Mouse (Mus musculus) mature B cell (primary cell): Measurements from ENCODE around the gene Hs3st1.
"Not testable (repeated sequence)": the region's sequence is repeated elsewhere in the genome, so short reads cannot be mapped to it uniquely, and the experiment has no call there.

Source experiments
- in situ Hi-C: fragments of 300-500 bp; cut with MboI; formaldehyde crosslinking; loops from 2 replicates; pipeline ENCODE4 v1.14.3; 2019

The Hs3st1 gene

DNA sequence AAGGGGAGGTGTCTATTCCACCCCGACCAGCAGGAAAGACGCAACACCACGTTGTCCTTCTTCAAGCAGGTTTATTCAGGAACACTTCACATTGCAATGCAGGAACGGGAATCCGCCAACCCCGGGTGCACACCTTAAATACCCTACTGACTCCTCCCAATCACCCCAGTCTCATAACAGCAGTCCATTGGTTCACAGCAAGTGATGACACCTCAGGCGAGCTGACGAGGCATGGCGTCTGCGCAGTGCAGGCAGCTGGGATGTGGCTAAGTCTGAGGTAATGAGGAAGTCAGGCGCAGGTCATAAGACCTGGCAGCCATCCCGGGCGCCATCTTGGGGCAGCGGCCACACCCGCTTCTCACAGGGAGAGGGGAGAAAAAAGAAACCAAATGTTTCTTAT lies at the start of gene Hs3st1:
Gene Hs3st1, minus strand, starts transcription at position 101 of the 400 bp plus-strand sequence.
- in situ Hi-C loops: not testable (repeated sequence)

DNA sequence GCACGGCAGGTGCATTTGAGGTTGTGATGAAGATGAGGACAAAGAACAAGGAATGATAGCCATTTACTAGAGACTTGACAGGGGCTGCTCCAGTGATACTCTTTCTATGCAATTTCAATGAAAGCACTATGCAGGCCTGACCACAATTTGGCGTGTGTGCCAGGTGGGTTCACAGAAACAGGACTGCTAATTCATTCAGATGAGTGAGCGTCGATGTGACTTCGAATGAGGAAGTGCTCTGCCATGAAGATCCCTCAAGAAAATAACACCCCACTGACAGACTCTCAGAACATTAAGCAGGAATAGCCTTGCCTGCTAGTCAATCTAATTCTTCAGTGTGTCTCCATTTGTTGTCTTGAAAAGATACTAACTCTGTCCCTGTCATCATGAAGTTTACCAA lies 49.4 kb upstream of the Hs3st1 start:
- in situ Hi-C loops: no loop called here

DNA sequence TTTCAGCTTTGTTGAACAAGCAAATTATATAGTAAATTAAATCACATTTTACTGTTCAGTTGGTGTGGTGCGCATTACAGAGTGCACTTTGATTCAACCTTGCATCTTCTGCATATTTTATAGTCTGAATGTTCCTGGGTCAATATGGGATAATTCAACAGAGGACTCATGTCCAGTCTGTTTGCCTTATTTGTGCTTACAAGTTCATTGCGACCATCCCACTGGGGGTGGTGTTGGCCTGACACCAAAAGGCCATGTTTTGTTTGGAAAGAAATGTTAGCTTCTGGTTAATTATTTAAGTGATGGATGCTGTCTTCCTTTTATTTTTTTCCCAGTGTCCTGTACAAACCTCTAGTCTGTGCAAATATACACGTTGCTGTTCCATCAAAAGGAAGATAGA lies 48.7 kb upstream of the Hs3st1 start:
- in situ Hi-C loops: no loop called here

DNA sequence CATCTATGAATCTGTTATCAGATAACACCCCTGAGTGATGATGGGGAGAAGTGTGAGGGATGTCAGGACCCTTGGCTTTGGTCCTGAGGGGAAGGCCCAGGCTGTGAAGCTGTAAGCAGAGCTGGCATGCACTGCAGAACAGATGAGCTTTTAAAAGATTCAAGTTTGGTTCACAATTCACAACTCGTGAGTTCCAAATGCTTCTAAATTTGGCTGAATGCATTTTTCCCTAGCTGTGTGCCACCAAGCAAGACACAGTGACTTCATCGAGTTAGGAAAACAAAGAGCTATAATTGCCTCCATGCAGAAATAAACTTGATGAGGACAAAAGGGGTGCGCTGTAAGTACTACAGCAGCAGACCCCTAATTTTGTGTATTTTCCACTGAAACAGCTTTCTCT lies 48.2 kb upstream of the Hs3st1 start:
- in situ Hi-C loops: no loop called here

DNA sequence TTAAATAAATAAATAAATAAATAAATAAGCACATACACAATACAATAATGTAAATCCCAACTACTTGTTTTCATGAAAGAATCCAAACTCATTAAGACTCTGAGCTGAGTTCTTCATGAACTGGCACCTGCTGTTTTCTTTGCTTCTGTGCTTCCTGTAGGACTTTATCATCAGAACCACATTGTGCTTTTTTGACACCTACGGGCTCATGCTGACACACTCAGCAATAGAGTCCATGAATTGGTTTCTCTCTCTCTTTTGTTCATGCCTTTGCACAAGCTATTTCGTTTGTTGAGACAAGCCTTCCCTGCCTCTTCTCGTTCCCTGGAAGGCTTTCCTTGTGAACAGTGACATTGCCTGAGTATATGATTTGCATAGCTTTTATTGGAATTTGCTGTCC lies 46.8 kb upstream of the Hs3st1 start:
- in situ Hi-C loops: no loop called here

DNA sequence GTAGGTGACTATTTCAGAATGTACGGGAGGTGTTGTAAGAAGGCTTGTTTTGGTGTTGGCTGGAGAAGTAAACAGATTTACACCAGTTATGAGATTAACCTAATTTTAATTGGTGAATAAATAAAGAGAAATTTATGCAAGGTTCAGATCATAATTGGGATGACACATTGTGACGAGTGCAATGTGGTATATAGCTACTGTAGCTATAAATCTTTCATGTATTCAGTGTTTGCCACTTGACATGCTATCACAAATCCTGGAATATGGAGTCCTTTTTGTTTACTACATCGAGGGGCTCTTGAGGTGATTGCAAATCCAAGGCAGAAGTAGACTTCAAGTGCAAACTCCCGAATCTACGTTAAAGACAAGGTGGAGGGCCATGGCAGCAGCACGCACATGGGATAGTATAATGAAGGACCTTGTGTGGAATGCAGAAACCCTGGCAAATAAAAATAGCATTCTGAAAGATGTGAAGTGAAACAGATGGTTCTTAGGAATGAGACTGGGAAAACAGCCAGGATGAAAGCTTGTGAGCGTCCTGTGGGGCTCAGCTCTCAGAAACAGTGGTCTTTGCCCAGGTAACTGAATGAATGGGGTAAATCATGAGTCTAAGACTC lies 21.9 kb upstream of the Hs3st1 start:
- in situ Hi-C loops: no loop called here

DNA sequence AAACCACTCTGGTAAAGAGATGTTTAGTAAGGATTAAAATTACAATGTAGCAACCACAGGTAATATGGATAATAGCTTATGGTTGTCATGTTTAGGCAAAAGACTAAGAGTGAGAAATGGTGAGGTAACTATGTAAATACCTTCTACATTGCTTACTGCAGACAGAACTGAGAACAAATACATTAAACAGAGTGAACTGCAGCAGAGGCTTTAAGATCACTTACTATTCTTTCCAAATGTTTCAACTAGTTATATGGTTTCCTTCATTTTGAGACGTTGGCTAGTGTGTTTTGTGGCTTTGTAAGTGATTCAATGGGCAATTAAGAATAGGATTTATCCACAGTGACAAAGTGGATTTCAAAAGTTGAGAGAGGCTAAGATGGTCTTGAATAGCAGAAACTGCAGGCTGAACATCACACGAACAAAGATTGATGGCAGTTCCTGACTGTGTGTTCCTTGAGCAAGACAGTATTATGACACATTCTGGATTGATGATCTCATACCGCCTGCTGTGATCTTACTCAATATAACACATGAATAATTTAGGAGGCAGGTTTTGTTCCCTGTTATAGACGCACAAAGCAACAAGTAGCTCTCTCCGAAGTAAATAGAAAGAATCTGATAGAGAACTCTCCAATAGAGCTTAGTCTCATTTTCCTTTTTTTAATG lies 16.5 kb upstream of the Hs3st1 start:
- in situ Hi-C loops: no loop called here

DNA sequence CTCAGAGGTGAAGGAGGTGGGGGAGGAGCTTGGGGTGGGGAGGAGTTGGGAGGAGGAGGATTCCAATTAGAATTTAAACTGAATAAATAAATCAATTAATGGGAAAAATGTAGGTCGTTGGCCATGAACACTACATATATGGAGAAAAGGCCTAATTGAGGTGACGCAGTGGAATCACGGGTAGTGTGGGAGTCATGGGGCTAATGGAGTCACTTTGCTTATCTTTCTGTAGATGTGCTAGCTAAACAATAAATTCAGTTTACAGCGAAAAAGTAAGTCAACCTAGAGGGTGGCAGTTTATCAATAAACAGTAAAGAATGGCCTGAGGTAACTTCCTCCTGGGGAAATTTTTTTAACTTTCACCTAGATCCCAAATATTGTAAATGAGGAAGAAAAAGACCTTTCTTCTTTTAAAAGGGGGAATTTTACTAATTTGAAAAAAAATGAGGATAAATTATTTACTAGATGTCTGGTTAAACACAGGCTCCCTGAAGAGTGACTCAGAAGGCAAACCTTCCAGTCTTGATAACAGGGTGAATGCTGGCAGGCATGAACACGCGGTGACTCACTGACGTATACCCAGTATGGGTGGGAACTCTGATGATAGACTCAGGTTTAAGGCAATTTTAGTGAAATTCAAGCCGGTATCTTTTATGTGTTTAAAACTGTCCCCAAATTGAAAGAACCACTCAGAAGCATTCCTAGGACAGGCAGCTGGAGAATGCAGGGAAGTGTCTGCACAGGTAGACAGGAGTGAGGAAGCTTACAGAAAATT lies 6.6 kb upstream of the Hs3st1 start:
- in situ Hi-C loops: no loop called here

DNA sequence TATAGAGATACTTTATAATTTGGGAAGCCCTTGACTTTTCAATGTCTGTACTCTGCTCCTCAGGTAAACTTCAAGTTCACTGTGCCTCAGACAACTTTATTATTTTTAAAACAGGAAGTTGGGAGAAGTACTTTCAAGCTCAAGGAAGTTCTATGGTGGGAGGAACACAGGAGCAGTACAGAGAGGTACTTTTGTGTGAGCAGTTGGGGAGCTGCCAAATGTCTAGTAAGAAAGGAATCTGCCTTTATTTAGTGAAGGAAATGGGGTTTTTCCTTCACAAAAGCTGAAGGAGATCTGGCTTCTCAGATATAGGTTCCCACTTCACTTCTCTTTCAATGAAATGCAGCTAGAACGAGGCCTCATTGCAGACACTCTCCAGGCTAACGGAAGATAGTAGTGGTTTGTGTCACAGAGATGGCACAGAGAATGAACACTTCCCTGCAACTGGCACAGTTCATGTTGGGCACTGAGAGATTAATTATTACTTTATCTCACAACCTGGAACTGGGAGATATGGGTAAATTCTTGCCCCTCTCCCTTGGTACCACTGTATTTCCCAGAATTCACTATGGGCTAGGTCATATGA lies 3.7 kb upstream of the Hs3st1 start:
- in situ Hi-C loops: no loop called here

DNA sequence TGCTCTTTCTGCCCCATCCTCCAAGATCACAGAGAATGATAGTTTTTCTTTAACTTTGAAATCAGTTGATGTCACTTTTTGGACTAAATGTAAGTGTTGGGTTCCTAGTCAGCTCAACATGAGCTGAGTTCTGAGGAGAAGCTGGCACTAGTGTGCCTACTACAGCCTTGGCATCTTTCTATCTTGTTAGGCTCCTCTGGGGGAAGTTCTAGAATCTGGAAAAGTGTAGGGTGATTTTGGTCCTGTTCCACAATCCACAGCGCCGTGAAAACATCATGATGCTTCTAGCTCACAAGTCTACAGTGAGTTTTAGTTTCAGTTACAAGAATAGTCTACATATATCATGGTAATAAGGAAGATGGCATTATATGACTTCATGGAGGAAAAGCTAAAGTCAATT lies 18.4 kb downstream of the Hs3st1 start:
- in situ Hi-C loops: no loop called here

DNA sequence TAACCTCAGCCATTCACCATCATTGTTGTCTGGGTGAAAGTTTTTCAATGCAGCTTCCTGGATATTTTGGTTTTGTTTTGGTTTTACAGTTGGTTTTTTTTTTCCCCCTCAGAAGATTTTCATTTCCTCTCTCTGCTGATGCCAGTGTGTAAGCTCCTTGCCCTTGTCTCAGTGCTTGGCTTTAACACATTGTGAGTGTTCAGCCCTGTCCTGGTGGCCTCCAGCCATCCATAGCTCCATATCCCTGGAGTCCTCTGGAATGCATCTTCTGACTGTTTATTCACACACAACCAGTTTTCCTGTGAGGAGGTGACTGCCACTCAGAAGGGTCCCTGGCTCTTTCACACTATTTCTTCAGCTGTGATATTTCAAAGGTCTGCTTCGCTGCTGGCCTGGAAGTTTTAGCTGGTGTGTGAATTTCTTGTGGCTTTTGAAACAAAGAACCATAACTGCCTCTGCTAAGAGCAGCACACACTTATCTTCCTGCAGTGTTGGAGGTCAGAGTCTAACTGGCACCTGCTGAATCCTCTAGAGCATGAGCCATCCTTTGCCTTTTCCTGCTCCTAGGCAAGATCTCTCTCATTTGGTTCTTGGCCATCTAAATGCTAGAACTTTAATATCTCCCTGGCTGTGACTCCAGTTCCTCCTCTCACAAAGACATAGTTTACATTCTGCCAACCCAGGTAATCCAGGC lies 21.4 kb downstream of the Hs3st1 start:
- in situ Hi-C loops: no loop called here

DNA sequence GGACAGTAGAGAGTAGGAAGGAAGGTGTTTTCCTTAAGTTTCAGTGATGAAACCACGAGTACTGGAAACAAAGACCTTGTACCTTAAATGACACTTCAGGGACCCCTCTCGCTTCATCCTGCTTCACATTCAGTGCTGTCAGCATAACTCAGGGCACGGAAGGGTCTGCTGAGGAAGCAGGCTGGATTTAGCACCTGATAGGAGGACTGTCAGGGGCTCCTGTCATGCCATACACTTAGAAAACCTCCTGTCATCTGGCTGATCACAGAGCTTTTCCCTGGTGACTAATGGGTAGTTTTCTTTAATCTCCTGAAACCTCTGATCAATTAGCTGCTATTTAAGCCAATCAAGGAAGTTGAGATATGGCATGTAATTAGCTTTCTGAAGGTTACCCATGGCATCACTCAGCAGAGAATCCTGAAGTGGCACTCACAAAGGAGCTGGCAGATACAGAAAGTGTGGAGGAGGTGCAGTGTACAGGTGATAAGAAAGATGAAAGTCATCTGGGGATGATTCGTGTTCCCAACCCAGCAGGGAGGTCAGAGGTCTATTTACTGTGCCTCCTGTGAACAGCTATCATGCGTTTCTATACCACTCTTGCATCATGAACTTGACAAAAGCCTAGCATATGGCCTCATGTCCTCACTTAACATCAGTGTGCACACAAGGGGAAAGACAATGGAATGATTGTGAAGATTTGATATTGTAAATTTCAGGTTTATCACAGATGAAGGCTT lies 22.1 kb downstream of the Hs3st1 start:
- in situ Hi-C loops: no loop called here

DNA sequence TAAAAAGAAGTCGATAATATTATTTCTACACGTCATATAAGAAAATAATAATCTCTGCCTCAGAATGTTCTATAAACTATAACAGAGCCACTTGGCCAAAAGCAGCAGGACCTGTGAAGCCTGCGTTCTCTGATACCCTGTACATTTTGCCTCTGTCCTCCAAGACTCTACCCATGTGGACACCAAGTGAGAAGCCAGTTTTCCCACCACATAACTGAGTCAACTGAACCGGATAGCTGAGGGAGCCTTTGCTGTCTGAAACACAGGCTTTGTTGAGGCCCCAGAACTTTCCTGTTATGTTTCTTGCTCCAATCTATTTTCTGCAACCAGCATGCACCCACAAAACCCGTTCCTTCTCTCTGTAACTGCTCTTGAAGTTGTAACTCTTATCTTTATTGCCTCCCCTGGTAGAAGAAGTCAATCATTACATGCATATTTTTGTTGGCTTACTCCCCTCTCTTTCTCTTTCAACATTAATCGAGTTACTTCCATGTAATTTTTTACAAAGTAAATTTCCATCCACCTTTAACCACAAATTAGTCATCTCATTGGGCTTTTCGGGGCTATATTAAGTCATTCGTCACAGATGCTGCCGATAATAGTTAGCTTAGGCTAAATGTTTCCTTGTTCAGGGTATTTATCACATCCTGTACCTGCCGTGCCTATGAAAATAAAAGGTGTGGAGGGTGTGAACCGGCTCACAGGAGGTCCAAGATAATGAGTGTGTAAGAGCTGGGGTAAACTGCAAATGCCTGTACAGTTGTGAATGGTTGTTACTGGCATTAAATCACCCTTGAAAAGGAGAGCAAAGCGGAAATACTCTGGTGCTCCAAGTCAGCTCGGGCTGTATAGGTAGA lies 39.4 kb downstream of the Hs3st1 start:
- in situ Hi-C loops: no loop called here

DNA sequence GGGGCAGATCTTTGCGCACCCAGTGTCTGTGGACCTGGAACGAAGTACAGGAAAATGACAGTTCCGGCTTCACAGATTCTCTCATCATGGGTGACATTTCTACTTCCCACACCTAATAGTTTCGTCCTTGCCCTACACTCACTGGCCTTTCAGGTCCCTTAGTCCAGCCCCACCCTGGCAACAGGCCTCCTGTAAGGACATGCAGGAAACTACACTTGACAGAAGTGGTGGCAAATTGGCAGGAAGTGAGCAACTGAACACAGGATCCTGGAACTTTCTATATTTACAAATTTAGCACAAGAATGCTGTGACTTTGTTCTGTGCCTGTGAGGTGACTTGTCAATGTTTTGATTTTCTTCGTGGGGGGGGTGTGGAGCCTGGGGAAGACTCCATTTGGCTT lies 40.1 kb downstream of the Hs3st1 start:
- in situ Hi-C loops: no loop called here

DNA sequence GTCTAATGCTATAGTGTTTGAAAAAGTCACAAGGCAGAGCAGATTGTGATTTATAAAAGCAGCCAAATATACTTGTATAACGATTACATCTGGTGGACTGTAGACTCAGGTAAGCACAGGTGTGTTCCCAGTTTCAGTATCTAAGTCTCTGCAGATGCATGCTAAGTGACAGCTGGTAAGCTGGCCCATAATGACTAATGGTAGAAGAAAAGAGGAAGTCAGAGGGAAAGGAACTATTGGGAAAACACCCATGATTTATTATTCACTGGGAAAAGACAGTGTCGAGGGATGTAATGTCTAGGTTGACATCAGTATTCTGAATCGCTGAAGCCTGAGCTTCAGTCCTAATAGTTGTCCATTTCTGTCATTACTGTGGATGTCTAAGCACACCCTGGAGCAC lies 49.7 kb downstream of the Hs3st1 start:
- in situ Hi-C loops: no loop called here

DNA sequence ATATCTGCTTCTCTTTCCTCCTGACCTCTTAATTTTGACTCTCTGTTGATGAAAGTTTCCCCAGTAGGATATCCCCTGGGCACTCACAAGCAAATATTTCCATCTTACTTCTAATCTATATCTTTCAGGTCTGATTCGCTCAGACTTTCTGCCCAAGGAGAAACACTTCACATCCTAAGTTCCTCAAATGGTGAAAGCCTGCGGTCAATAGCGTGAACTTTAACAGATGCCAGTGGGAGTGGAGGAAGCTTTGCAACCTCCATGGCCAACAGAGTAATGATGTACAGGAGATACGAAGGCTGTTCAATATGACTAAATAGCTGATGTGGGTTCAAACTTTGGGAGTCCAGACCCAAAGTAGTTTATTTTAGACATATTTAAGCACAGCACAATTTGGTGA lies 94.4 kb downstream of the Hs3st1 start:
- in situ Hi-C loops: no loop called here

DNA sequence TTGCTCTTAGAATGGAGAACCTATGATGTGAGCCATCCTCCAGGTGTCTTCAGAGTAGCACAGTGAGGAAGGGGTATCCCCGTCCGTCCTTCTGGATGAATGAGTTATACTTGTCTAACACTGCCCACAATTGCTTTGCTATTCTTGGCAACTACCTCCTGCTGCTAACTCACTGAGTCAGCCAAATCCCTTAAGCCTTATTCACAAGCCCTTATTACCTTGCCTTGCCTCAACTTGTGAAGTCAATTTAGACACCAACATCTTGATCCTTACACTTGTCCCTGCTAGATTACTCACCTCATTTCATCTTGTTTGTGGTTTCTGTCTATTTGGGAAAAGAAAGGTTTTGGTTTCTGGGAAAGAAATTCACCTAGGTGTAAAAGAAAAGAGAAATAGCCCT lies 95.9 kb downstream of the Hs3st1 start:
- in situ Hi-C loops: no loop called here

DNA sequence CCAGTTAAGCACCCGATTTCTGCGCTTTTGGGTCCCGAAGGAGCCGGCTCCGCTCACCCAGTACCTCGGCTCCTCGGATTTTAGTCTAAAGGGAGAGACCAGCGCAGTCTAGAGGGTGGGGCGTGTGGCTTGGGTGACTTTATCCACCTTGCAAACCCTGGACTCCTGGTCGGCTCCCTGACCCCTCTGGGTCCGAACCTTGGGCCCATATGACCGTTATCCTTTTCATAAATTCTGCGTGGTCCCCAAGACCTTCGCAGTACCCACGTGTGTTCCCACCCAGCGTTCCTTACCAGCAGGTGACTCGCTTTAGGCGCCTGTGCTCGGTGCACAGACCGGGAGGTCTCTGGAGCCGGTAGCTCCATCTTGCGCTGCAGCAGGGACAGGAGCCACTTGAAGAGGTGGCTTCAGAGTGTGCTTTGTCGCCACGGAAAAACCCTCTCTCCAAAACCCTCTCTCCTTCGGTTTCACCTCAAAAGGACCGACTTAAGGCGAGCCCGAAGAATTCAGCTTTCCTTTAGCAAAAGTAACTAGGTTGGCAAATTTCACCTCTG lies 110.4 kb downstream of the Hs3st1 start:
- in situ Hi-C loops: loop anchor here (25.0 kb wide), 1 partner anchor 858 kb away; no protein-coding TSS in a partner anchor

DNA sequence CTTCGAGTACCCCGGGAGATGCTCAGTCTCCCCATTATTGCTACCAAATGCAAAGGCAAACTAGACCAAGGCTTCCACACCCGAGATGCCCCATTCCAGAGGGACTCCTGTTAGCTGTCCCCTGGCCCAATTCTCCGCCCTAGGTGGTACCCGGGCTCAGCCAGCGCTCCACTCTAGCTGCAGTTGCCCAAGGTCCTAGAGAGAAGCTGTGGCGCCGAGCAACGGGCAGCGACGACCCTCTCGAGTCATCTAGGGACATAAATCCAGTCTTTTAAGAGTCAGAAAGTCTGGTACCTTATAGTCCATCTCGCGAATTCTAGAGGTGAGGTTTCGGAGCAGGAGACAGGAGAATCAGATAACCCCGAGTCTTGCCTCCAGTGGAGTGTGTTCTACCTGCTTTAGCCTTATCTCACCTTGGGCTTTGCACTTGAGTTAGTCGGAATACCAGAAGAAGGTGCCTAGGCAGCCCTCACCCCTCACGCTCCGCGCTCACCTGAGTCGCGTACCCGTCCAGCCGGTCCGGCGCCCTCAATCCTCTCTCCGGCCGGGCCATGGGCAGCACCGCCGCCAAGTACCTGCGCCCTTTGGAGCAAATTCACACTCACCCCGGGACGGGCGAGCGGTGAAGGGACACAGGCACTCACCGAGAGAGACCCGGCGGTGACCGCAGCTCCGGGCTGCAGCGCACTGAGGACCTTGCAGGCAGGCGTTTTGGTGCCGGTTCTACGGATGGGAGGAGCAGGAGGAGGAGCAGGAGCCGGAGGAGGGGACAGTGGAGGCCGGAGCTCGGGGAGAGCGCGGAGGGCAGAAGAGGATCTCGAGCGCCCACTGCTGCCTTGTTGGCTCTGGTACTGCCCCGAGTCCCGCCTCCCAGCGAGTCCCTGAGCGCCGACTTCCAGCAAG lies 111.1 kb downstream of the Hs3st1 start:
- in situ Hi-C loops: loop anchor here (25.0 kb wide), 1 partner anchor 857 kb away; no protein-coding TSS in a partner anchor
